Mouse (Mus musculus) adrenal gland, adult 2 months (tissue): ENCODE results near the gene Rab24. TPM values are rescaled to one million over a fixed set of nuclear protein-coding genes. Genes with fewer than 3 reads are reported as not detected.

Source experiments
- DNase-seq: peaks from one replicate; pipeline ENCODE4 v3.0.0; 2021
- polyA plus RNA-seq: library from polyadenylated mRNA; depleted of rRNA; stranded (reverse); fragments of >200 nt; gene quantifications from 2 replicates; pipeline ENCODE4 v1.2.3, GENCODE M21; 2012; rRNA removed
- total RNA-seq, 2 experiments: library from RNA; stranded (reverse); gene quantifications; 2 replicates each; pipeline ENCODE4 v1.2.3; 2021

Gene Rab24
- total and polyA plus RNA-seq, 3 experiments, result 39.3 to 91.7 (median 70.0) TPM

DNA sequence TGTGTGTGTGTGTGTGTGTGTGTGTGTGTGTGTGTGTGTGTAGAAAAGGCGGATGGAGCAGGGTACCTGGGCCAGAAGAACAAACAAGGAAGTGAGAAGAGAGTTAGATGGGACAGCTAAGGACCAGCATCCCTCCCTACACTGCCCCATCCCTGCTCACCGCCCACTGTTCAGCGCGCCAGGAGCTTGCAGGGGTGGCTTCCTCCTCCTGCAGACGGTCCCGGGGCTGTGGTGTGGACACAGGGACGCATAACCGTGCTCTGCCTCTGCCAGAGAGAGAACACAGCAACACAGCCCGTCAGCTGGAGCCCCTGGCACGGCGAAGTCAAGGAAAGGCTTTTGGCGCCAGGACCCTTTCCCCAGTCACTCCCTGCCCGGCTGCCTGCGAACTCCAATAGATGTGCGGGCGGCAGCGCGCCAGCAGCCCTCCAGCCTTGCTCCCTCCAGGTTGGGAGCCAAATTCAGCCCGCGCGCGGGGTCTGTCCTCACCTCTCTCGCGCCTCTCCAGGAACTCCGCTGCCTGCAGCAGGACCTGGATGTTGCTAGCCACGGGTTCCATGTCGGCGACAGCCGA lies 7.5 kb upstream of the Rab24 start:
- DNase-seq, result no peak

DNA sequence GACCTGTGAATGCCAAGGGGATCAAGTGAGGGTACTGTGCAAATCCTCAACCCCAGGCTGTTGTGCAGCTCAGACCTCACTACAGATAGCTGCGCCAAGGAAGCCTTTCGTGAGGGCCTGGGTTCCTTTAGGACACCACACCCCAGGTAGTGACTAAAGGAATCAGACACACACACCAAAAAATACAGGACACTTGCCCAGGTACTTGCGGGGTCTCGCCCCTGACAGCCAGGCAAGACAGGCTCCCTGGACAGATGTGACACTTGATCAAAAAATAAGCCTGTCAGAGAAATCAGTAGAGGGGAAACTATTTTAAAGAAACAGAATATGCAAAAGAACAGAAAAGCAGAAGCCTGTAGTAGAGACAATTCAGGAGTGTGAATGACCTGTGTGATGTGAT lies 6.9 kb upstream of the Rab24 start:
- DNase-seq, result no peak

DNA sequence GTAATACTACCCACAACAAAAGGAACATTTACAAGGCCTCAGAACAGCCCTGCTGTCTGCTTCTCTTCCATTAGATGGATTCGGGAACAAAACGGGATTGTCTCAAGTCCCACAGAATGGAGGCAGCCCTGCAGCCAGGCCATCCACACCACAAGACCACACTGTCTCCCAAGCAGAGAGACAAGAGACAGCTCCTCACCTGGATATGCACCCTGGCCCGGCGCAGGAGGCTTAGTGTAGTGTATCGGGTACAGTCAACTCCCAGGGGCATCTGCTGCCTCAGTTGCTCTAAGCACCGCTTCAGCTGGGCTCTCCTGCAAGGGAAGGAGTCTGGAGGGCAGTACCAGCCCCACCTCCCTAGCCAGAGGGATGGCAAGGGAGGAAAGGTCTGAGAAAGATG lies 6.4 kb upstream of the Rab24 start:
- DNase-seq, result no peak

DNA sequence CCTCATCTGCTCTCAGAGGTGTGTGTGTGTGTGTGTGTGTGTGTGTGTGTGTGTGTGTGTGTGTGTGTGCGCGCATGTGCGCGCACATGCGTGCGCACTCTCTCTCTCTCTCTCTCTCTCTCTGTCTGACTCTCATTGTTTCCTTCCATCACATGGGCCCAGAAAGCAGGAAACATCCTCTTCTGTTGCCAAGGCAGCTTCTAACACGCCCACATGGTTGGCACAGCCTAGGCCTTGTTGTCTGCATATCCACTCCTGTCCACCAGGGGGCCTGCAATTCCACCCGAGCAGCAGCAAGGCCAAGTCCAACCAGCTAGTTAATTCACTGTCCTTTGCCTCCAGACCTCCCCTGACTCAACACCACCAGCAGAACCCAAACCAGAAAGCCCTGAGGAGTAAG lies 5.9 kb upstream of the Rab24 start:
- DNase-seq, result peak; percentile 89

DNA sequence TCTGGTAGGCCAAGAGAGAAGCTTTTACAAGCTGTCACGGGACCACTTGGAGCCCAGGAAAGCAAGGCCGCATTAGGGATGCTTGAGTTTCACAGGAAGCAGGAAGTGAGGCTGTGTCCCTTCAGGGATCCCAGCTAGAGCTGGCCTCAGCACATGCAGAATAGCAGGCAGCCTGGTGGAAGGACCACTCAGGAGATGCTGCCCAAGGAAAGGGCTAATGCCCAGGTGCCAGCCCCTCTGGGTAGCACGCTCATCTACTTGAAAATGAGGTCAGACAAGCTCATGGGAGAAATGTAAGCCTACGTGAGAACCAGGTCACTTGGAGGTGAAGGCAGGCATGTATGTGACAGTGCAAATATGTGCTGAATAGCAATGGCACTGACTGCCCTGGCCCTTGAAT lies 5.4 kb upstream of the Rab24 start:
- no peak for DNase-seq

DNA sequence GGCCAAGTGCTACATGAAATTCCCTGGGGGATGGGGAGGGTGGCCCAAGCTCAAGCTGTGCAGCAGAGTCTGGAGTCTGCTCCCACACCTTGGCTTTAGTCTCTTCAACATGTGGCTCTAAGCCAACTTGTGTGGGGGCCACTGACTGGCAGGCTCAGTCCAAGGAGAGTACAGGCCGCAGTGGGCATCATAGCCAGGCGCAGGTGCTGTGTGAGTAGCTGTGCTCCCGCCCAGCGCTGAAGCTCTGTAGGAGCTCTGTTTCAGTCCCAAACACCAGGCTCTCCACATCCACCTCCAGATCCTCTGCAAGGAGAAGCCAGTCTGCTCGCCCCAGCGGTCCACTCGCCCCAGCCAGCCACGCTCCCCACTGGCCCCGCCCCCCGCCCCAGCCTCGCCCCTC lies 3.9 kb upstream of the Rab24 start:
- no peak for DNase-seq

DNA sequence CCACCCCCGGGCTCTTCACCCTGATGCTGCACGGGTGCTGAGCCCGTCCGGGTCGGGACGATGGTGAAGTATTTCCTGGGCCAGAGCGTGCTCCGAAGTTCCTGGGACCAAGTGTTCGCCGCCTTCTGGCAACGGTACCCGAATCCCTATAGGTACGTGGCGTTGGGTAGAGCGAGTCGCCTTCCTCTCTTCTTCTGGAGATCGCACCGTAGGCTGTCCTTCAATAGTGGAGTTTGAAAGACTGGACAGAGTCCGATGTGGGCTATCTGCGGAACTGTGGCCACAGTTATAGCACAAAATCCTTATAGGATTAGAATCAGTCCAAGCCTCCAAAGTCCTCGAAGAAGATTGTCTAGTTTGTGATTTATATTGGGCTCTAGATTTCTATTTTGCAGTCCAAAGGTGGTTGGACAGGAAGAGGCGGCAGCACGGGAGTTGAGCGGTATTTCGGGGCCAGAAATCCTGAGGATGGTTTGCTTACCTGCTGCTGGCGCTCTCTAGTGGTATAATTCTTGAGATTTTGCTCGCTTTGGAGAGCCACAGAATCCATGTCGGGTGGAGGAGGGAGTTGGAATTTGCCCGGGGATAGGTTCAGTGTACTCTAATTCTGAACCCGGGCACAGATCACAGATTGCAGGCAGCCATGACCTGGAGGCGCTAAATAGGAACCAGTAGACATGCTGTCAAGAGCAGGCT lies 532 bp upstream of the Rab24 start:
- DNase-seq, result peak; percentile 54

DNA sequence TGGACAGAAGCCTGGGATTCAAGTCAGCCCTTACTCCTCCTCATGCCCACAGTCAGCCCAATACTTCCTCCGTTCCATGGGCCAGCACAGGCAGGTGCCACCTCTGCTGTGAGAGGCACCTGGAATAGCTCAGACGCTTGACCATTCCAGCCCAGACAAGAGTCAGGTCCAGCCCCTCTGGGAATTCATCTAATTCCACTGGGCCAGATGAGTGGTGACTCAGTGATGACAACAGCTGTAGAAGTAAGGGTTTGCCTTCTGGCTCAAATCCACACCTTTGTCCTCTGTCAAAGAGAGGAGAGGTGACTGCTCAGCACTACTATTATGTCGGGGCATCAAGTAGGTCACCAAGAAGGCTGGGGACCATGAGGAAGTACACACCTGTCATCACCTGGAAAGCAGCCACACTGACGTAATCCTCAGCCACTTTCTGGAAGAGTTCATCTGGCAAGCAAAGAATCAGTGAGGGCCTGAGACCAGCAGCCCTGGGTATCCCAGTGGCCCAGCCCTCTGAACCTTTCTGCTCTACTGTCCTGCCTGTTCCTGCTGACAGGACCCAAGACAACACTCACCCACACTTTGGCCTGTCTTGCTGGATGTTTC lies 1.7 kb downstream of the Rab24 start, which contains the start of gene Prelid1:
TSS of gene Prelid1 (plus strand) at position 570 of the 603 bp plus-strand sequence.
- DNase-seq, result no peak

DNA sequence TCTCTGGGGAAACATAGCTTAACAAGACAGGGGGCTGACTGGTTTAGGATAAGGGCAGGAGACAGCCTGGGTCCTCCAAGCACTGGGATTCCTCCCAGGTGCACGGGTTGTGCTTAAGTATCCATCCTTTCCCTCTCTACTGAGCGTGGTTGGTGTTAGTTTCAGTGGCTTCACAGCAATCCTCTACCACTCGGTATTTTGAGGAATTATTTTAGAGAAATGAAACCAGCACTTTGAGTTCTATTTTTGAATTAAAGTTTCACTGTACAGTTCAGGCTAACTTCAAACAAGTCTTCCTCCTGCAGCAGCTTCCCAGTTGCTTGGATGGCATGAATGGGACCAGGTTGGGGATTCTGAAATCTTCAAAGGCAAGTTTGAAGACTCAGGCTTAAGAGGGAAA lies 3.4 kb downstream of the Rab24 start:
- no peak for DNase-seq

DNA sequence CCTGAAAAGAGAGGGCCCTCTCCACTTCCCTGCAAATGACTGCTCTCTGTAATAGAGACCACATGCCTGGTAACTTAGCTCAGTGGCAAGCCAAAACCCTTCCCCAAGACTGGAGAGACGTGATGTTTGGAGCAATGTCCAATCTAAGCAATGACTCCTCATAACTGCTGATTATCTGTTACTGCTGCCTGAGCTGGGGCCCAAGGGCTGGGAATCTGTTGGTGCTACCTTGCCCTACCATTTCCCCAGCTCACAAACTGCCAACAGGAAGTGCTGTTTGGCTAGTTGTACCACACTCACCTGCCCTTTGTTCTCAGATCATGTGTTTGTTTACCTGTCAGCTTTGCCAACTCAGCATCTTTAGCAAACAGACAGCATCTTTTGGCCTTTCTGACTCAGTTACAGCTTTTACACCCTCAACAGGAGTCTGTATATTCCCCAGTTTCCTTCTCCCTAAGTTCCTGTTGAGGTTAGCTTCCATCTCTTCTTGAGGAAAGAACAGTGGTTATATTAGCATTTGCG lies 6.8 kb downstream of the Rab24 start:
- DNase-seq, result no peak

DNA sequence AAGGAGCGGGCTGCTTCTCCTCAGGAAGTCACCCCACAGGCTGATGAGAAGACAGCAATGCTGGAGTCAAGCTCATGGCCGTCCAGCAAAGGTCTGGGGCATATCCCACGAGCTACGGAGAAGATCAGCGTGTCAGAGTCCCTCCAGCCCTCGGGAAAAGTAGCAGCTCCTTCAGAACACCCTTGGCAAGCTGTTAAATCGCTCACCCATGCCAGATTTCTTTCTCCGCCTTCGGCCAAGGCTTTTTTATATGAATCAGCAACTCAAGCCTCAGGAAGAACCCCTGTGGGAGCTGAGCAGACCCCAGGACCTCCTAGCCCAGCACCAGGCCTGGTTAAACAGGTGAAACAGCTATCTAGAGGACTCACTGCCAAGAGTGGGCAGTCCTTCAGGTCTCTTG lies 8.7 kb downstream of the Rab24 start:
- DNase-seq, result no peak

DNA sequence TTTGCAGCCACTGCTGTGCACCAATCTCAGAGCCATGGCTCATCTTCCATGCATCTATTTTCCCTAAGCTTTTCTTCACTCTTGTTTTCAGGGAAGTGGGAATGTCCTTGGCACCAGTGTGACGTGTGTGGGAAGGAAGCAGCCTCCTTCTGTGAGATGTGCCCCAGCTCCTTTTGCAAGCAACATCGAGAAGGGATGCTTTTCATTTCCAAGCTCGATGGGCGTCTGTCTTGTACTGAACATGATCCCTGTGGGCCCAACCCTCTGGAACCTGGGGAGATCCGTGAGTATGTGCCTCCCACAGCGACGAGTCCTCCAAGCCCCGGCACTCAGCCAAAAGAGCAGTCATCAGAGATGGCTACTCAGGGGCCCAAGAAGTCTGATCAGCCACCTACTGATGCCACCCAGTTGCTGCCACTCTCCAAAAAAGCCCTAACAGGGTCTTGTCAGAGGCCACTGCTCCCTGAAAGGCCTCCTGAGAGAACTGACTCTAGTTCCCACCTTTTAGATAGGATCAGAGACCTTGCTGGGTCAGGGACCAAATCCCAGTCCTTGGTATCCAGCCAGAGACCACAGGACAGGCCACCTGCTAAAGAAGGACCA lies 9.6 kb downstream of the Rab24 start:
- DNase-seq, result no peak

DNA sequence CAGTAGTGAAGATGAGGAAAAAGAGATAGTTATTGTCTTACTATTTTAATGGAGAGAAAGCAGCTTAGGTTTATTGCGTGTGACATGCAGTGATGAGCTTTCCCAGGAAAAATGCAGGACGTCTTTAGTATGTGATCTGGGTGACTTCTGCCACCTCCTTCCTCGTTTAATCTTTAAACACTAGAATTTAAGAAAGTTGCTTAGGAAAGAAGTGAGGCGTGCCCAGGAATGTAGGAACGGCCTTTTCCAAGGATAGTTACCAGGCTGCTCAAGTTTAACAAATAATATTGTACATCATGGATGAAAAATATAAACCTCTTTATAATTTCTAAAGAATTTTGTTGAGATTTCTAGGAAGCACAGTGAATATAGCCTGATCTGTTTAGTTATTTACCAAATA lies 20.8 kb downstream of the Rab24 start:
- no peak for DNase-seq

DNA sequence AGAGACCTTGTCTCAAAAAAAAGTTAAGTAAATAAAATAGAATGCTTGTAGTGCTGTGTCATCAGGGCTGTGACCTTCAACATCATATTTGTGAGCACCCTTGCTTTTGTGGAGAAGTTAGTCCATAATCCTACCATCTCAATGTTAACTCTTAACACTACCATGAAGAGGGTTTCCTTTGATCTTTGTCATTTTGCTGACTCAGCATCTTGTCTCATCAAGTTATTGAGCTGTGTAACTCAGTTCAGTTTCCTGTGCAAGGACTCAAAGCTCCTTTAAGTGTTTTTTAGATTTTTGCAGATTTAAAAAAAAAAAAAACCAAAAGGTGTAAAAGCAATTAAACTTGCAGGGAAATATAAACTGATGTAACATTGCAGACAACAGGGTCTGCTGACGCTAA lies 25.0 kb downstream of the Rab24 start:
- DNase-seq, result no peak

DNA sequence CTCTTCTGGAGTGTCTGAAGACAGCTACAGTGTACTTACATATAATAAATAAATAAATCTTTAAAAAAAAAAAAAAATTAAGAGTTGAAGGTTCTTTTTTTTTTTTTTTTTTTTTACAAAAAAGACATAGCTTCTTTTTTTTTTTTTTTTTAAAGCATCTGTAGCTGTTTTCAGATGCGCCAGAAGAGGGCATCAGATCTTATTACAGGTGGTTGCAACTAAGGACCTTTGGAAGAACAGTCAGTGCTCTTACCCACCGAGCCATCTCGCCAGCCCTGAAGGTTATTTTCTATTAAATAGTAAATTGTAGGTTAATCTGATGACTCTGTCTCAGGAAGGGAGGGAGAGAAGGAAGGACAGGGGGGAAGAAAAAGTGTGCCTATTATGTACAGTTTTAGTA lies 32.9 kb downstream of the Rab24 start:
- DNase-seq, result no peak

DNA sequence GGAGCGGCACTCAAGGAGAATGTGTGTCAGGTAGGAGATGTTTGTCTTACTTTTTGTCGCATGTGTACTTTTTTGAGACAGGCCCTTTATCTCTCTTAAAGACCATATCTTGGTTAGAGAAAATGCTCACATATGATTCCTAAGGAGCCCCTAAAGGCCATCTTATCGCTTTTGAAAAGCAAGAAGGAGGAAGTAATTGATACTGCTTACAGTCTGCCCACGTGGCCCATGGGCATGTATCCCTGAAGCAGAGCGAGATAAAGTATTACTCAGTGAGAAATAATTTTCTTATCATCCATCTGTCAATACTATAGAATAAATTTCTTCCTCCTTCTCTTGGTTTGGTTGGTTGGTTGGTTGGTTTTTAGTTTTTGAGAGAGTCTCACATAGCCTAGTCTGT lies 44.1 kb downstream of the Rab24 start:
- no peak for DNase-seq

DNA sequence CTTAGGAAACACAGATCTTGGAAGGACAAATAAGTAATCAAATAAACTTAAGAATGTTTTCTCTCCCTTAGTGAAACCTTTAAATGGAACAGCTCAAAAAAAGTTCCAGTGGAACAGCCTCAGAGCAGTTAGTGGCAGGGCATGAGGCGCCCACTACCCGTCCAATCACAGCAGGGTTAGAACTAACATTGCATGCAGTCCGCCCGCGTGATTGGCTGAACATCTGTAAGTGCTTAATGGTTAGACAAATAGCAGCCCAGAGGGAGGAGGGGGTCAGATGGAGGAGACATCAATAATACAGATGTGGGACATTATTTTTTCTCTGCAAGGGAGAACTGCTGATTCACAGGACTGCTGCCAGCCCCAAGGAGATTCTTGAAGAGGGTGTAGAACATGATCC lies 44.5 kb downstream of the Rab24 start:
- DNase-seq, result no peak

Other genes starting within 250 kb of the Rab24 start
- 10 to 100 TPM; 24.3 to 27.0 TPM for gene Uimc1, start 221.6 kb downstream of the Rab24 start, total RNA-seq
- 0.84 and 1.3 TPM in 2 replicates for gene Uimc1, start 221.6 kb downstream of the Rab24 start, polyA plus RNA-seq
- 10 to 100 TPM; 44.3 to 60.0 TPM for gene Zfp346, start 216.6 kb downstream of the Rab24 start, total RNA-seq
- 25.5 and 30.6 TPM in 2 replicates for gene Zfp346, start 216.6 kb downstream of the Rab24 start, polyA plus RNA-seq
- gene Gm17617, start 188.4 kb downstream of the Rab24 start, total RNA-seq, result not detected
- gene Gm17617, start 188.4 kb downstream of the Rab24 start, polyA plus RNA-seq, result not detected in 2 replicates
- 10 to 100 TPM; 29.4 to 41.2 TPM for gene Fgfr4, start 169.3 kb downstream of the Rab24 start, total RNA-seq
- 46.5 and 82.7 TPM in 2 replicates for gene Fgfr4, start 169.3 kb downstream of the Rab24 start, polyA plus RNA-seq
- 10 to 100 TPM; 76.6 to 96.6 TPM for gene Nsd1, start 112.2 kb downstream of the Rab24 start, total RNA-seq
- 10.6 and 13.9 TPM in 2 replicates for gene Nsd1, start 112.2 kb downstream of the Rab24 start, polyA plus RNA-seq
- 100 to 1,000 TPM; 160 to 164 TPM for gene Prelid1, start 1.4 kb downstream of the Rab24 start, total RNA-seq
- 279 and 328 TPM in 2 replicates for gene Prelid1, start 1.4 kb downstream of the Rab24 start, polyA plus RNA-seq
- 1 to 10 TPM; 1.2 to 1.7 TPM for gene Mxd3, start 7.9 kb upstream of the Rab24 start, total RNA-seq
- gene Mxd3, start 7.9 kb upstream of the Rab24 start, polyA plus RNA-seq, result 5.5 and 6.4 TPM in 2 replicates
- 100 to 1,000 TPM; 111 to 119 TPM for gene Lman2, start 40.8 kb upstream of the Rab24 start, total RNA-seq
- gene Lman2, start 40.8 kb upstream of the Rab24 start, polyA plus RNA-seq, result 90.6 and 113 TPM in 2 replicates
- gene Rgs14, start 47.8 kb upstream of the Rab24 start, total RNA-seq, result under 1 TPM; 0.55 to 0.86 TPM
- gene Rgs14, start 47.8 kb upstream of the Rab24 start, polyA plus RNA-seq, result 1.3 and 1.7 TPM in 2 replicates
- gene Slc34a1, start 76.2 kb upstream of the Rab24 start, total RNA-seq, result 1 to 10 TPM in 1 of 2 experiments, not detected in 1; 1.3 TPM
- 0.29 TPM in 1 of 2 replicates, not detected in the other for gene Slc34a1, start 76.2 kb upstream of the Rab24 start, polyA plus RNA-seq
- not detected for gene Pfn3, start 93.3 kb upstream of the Rab24 start, total RNA-seq
- not detected in 2 replicates for gene Pfn3, start 93.3 kb upstream of the Rab24 start, polyA plus RNA-seq
- 1 to 10 TPM in 1 of 2 experiments, not detected in 1; 1.5 TPM for gene F12, start 104.8 kb upstream of the Rab24 start, total RNA-seq
- 0.10 and 0.34 TPM in 2 replicates for gene F12, start 104.8 kb upstream of the Rab24 start, polyA plus RNA-seq
- gene Grk6, start 123.1 kb upstream of the Rab24 start, total RNA-seq, result 10 to 100 TPM; 28.4 to 36.5 TPM
- gene Grk6, start 123.1 kb upstream of the Rab24 start, polyA plus RNA-seq, result 48.5 and 70.5 TPM in 2 replicates
- gene Prr7, start 142.3 kb upstream of the Rab24 start, total RNA-seq, result 1 to 10 TPM; 1.5 to 4.1 TPM
- 59.0 and 66.3 TPM in 2 replicates for gene Prr7, start 142.3 kb upstream of the Rab24 start, polyA plus RNA-seq
- gene Dbn1, start 166.2 kb upstream of the Rab24 start, total RNA-seq, result 10 to 100 TPM; 12.6 to 25.9 TPM
- gene Dbn1, start 166.2 kb upstream of the Rab24 start, polyA plus RNA-seq, result 41.5 and 44.1 TPM in 2 replicates
- 10 to 100 TPM; 15.2 to 19.5 TPM for gene Pdlim7, start 191.7 kb upstream of the Rab24 start, total RNA-seq
- 45.2 and 52.4 TPM in 2 replicates for gene Pdlim7, start 191.7 kb upstream of the Rab24 start, polyA plus RNA-seq
- 1 to 10 TPM; 3.8 to 4.9 TPM for gene Dok3, start 207.3 kb upstream of the Rab24 start, total RNA-seq
- 11.8 and 13.9 TPM in 2 replicates for gene Dok3, start 207.3 kb upstream of the Rab24 start, polyA plus RNA-seq
- gene Ddx41, start 214.7 kb upstream of the Rab24 start, total RNA-seq, result 10 to 100 TPM; 44.6 to 53.4 TPM
- 56.6 and 57.3 TPM in 2 replicates for gene Ddx41, start 214.7 kb upstream of the Rab24 start, polyA plus RNA-seq
- gene Fam193b, start 249.2 kb upstream of the Rab24 start, total RNA-seq, result 10 to 100 TPM; 32.0 to 41.2 TPM
- gene Fam193b, start 249.2 kb upstream of the Rab24 start, polyA plus RNA-seq, result 99.6 and 110 TPM in 2 replicates